Mouse (Mus musculus): Measurements from ENCODE around the gene Pcyox1. TPM values are rescaled to one million over a fixed set of nuclear protein-coding genes. Genes with fewer than 3 reads are reported as not detected.
A peak's percentile ranks its signal among the peaks of the same experiment; 100 is the strongest.

Gene Pcyox1
- polyA plus RNA-seq, 1 experiment from 2014 or later, result 80.4 TPM

DNA sequence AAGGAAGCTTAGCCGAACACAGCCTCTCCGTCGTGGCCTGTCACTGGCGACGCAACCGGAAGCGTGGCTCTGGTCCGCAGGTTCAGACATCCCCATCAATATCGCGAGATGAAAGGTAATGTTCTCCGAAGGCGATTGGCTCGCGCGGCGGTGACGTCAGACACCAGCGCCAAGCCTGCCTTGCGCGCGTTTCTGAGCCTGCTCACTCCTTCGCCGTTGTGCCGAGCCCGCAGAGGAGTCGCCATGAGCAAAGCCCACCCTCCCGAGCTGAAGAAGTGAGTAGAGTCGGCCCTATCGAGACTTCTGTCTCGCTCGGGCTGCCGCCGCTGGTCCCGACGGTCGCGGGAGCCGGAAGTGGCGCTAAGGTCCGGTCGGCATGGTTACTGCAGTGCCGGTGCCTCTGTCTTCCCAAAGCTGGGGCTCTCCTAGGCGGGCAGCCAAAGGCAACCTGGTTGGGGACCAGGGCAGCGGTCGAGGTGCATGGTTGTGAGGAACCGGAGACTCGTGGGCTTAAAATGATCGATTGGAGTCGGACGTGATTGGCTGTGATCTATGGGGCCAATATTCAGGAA lies 25.5 kb downstream of the Pcyox1 start:
- Histone ChIP-seq H3K27ac (ENCODE audit: low read depth) (peak overlapping the region; percentile 83), H3K4me1 (ENCODE audit: insufficient read depth) (peaks cover 17% of the 10 kb centered on the region), H3K27me3 (ENCODE audit: insufficient read depth, low read length) (no peaks in the 10 kb centered on the region), H3K9ac (replicated peaks) (peak overlapping the region; percentile 74), H3K36me3 (replicated peaks; ENCODE audit: insufficient read depth, low read length) (peaks cover 11% of the 10 kb centered on the region), H3K9me3 (ENCODE audit: low read length) (no peaks in the 10 kb centered on the region), H3K4me2 (ENCODE audit: low read depth, low read length) (peak overlapping the region; percentile 91), H3K4me3 (ENCODE audit: low read depth, low read length) (peak overlapping the region; percentile 69)
- peak; percentile 72 for TF ChIP-seq EP300 (IDR thresholded peaks at IDR 0.05; ENCODE audit: low read depth)
- no peak for TF ChIP-seq CTCF (IDR thresholded peaks at IDR 0.05; ENCODE audit: low read depth)
- peak; percentile 95 for DNase-seq
- peak; percentile 96 for ATAC-seq
- WGBS (ENCODE audit: insufficient replicate concordance), result under 1% methylated on average over 50 of the region's 50 CpGs

DNA sequence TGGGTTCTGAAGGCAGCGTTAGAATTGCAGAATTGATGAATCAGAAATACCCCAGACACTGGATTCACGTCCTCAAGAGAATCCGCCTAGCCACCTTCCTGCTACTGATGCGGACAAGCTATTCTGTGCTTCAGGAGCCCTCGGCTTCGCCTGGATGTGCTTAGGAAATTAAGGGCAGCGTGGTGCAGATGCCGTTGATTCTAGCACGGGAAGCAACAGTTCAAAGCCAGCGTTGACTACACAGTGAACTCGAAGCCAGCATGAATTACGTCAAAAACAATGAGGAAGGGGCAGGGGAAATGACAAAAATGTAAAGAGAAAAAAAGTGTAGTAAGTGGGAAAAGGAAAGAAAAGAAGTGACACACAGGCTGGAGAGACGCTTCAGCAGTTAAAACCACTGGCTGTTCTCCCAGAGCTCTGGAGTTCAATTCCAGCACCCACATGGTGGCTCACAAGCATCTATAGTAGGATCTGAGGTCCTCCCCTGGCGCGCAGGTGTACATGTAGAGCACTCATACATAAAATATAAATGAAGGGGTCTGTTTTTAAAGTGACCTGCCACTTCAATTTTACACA lies 26.1 kb downstream of the Pcyox1 start, which contains the start of gene Snrpg:
Snrpg (plus strand) TSS at position 541 of the 576 bp plus-strand sequence.
- DNase-seq (no peak), ATAC-seq (no peak; the same call in 1 of the 2 replicates)
- Histone ChIP-seq H3K9ac (replicated peaks) (peak within 1 kb of the TSS; percentile 74), H3K27ac (ENCODE audit: low read depth) (peak within 1 kb of the TSS; percentile 83), H3K36me3 (replicated peaks; ENCODE audit: insufficient read depth, low read length) (peaks cover 7% of the 10 kb centered on the region; the same call in 1 of the 2 replicates), H3K9me3 (ENCODE audit: low read length) (no peaks in the 10 kb centered on the region), H3K4me2 (ENCODE audit: low read depth, low read length) (peak within 1 kb of the TSS; percentile 91), H3K27me3 (ENCODE audit: insufficient read depth, low read length) (no peaks in the 10 kb centered on the region), H3K4me1 (ENCODE audit: insufficient read depth) (peaks cover 23% of the 10 kb centered on the region), H3K4me3 (ENCODE audit: low read depth, low read length) (peak within 1 kb of the TSS; percentile 69)
- 12% methylated on average over 15 of the region's 15 CpGs for WGBS (ENCODE audit: insufficient replicate concordance)
- TF ChIP-seq EP300 (IDR thresholded peaks at IDR 0.05; ENCODE audit: low read depth), result no peak
- TF ChIP-seq CTCF (IDR thresholded peaks at IDR 0.05; ENCODE audit: low read depth), result no peak

DNA sequence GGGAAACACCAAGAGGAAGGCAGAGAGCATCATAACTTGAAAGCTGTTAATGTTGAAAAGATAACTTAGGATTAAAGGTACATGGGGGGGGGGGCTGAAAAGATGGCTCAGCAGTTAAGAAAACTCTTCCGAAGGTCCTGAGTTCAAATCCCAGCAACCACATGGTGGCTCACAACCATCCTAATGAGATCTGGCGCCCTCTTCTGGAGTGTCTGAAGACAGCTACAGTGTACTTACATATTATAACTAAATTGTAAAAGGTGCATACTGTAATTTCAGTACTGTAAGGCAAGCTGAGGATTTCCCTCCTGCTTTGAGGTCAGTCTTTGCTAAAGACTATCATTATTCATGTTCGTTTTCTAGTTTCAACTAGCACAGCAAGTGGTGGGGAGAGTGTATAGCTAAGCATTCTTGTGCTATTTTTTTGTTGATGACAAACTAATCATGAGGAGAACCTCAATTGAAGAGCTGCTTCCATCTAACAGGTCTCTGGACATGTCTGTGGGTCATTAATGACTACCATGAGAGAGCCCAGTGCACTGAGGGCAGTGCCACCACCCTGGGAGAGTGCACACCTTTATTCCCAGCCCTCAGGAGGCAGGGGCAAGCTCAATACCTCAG lies 26.8 kb downstream of the Pcyox1 start:
- H3K36me3 ChIP-seq (replicated peaks; ENCODE audit: insufficient read depth, low read length), result peaks cover 7% of the 10 kb centered on the region; the same call in 1 of the 2 replicates
- 0 out of 2 replicates have a peak overlapping the region, but pooled peaks have one; percentile 69 for H3K4me3 ChIP-seq (ENCODE audit: low read depth, low read length)
- H3K27me3 ChIP-seq (ENCODE audit: insufficient read depth, low read length), result no peaks in the 10 kb centered on the region
- peak overlapping the region; percentile 74 for H3K9ac ChIP-seq (replicated peaks)
- DNase-seq (peak; percentile 35), ATAC-seq (no peak)
- TF ChIP-seq CTCF (IDR thresholded peaks at IDR 0.05; ENCODE audit: low read depth) (peak; percentile 64), EP300 (IDR thresholded peaks at IDR 0.05; ENCODE audit: low read depth) (no peak)
- peak overlapping the region; percentile 83; the same call in 1 of the 2 replicates for H3K27ac ChIP-seq (ENCODE audit: low read depth)
- H3K9me3 ChIP-seq (ENCODE audit: low read length), result no peaks in the 10 kb centered on the region
- peak overlapping the region; percentile 91 for H3K4me2 ChIP-seq (ENCODE audit: low read depth, low read length)
- H3K4me1 ChIP-seq (ENCODE audit: insufficient read depth), result peaks cover 23% of the 10 kb centered on the region
- 74% methylated on average over 3 of the region's 3 CpGs for WGBS (ENCODE audit: insufficient replicate concordance)

DNA sequence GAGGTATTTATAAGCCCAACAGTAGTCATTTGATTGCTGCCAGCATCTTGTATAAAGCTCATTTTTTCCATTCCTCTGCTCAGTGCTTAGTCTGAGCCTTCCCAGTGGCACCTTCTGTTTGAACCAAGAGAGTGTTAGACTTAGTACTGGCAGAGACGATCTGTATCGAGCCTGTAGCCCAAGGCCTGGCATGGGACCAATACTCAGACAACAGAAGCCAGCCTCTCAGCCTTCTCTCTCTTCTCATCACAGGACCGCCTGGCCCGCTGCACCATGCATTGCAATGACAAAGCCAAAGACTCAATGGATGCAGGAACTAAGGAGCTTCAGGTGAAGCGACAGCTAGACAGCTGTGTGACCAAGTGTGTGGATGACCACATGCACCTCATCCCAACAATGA lies 28.5 kb downstream of the Pcyox1 start:
- no peak overlapping the region for H3K4me3 ChIP-seq (ENCODE audit: low read depth, low read length)
- no peak overlapping the region for H3K27ac ChIP-seq (ENCODE audit: low read depth)
- no peaks in the 10 kb centered on the region for H3K27me3 ChIP-seq (ENCODE audit: insufficient read depth, low read length)
- DNase-seq (no peak), ATAC-seq (no peak)
- TF ChIP-seq CTCF (IDR thresholded peaks at IDR 0.05; ENCODE audit: low read depth) (no peak), EP300 (IDR thresholded peaks at IDR 0.05; ENCODE audit: low read depth) (no peak)
- WGBS (ENCODE audit: insufficient replicate concordance), result 83% methylated on average over 5 of the region's 5 CpGs
- H3K36me3 ChIP-seq (replicated peaks; ENCODE audit: insufficient read depth, low read length), result peaks cover 7% of the 10 kb centered on the region; the same call in 1 of the 2 replicates
- no peak overlapping the region for H3K4me2 ChIP-seq (ENCODE audit: low read depth, low read length)
- no peaks in the 10 kb centered on the region for H3K9me3 ChIP-seq (ENCODE audit: low read length)
- H3K9ac ChIP-seq (replicated peaks), result no peak overlapping the region
- H3K4me1 ChIP-seq (ENCODE audit: insufficient read depth), result peaks cover 23% of the 10 kb centered on the region

DNA sequence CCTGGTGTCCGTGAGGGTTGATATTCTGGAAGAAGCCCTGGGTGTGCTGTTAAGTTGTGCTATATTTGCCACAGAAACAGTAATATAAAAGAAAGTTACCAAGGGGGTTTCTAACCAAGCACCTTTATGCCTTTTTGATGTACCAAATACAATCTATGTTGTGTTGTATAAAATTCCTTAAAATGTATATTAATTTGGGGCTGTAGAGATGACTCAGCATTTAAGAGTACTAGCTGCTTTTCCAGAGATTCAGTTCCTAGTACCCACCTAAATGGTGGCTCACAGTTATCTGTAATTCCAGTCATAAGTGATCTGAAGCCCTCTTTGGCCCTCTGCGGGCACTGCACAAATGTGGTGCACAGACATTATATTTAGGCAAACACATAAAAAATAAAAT lies 30.1 kb downstream of the Pcyox1 start:
- Histone ChIP-seq H3K4me2 (ENCODE audit: low read depth, low read length) (peak overlapping the region; percentile 100), H3K27me3 (ENCODE audit: insufficient read depth, low read length) (no peaks in the 10 kb centered on the region), H3K9ac (replicated peaks) (no peak overlapping the region), H3K9me3 (ENCODE audit: low read length) (no peaks in the 10 kb centered on the region), H3K4me3 (ENCODE audit: low read depth, low read length) (no peak overlapping the region; the same call in 1 of the 2 replicates), H3K27ac (ENCODE audit: low read depth) (peak overlapping the region; percentile 92; the same call in 1 of the 2 replicates), H3K36me3 (replicated peaks; ENCODE audit: insufficient read depth, low read length) (peaks cover 7% of the 10 kb centered on the region; the same call in 1 of the 2 replicates), H3K4me1 (ENCODE audit: insufficient read depth) (peaks cover 16% of the 10 kb centered on the region)
- 58% methylated on average over 2 of the region's 2 CpGs for WGBS (ENCODE audit: insufficient replicate concordance)
- no peak for TF ChIP-seq EP300 (IDR thresholded peaks at IDR 0.05; ENCODE audit: low read depth)
- no peak for TF ChIP-seq CTCF (IDR thresholded peaks at IDR 0.05; ENCODE audit: low read depth)
- no peak for DNase-seq
- ATAC-seq, result no peak

Data from liver, postnatal 0 days (tissue).